Mouse (Mus musculus): ENCODE data around the gene Prps1.
"Not testable (repeated sequence)": the region's sequence is repeated elsewhere in the genome, so short reads cannot be mapped to it uniquely, and the experiment has no call there.

Prps1 gene

GRCm38 (mm10) chrX:140501401-140502301 is 45.2 kb downstream of the Prps1 start:
- no peak for DNase-seq

- peak; percentile 25 for DNase-seq
These were observed 47.5 kb downstream of the Prps1 start for GRCm38 (mm10) chrX:140503905-140504304.

- no peak for DNase-seq
These were observed 49.3 kb downstream of the Prps1 start for GRCm38 (mm10) chrX:140505497-140506238.

GRCm38 (mm10) chrX:140506436-140507180 is 50.2 kb downstream of the Prps1 start:
- no peak for DNase-seq

- DNase-seq: no peak
These were observed 51.0 kb downstream of the Prps1 start for GRCm38 (mm10) chrX:140507377-140507776.

- not testable (repeated sequence) for DNase-seq
These were observed 52.4 kb downstream of the Prps1 start for GRCm38 (mm10) chrX:140508791-140509190.

- no peak for DNase-seq
These were observed 53.4 kb downstream of the Prps1 start for GRCm38 (mm10) chrX:140509817-140510216.

GRCm38 (mm10) chrX:140510696-140511429 is 54.5 kb downstream of the Prps1 start:
- peak; percentile 10 for DNase-seq

GRCm38 (mm10) chrX:140511687-140512651 is 55.6 kb downstream of the Prps1 start:
- DNase-seq: no peak

GRCm38 (mm10) chrX:140513379-140513778 is 57.0 kb downstream of the Prps1 start:
- no peak for DNase-seq

- DNase-seq: no peak
These were observed 61.9 kb downstream of the Prps1 start for GRCm38 (mm10) chrX:140518351-140518750.

- DNase-seq: peak; percentile 51
These were observed 64.0 kb downstream of the Prps1 start for GRCm38 (mm10) chrX:140520146-140521102.

GRCm38 (mm10) chrX:140522071-140522765 is 65.8 kb downstream of the Prps1 start:
- no peak for DNase-seq

- no peak for DNase-seq
These were observed 67.8 kb downstream of the Prps1 start for GRCm38 (mm10) chrX:140524231-140524630.
